Mouse (Mus musculus) heart, embryonic 13.5 days (tissue): ENCODE measurements around the gene Sympk. TPM values are rescaled to one million over a fixed set of nuclear protein-coding genes. Genes with fewer than 3 reads are reported as not detected.

Source experiments
- ATAC-seq: fragments of 200-750 bp; cut with Nextera tagmentation; 2 replicates; pipeline ENCODE4 v1.8.0; 2017; ENCODE audit warnings: moderate TSS enrichment; ENCODE audit not compliant: insufficient number of reproducible peaks, low FRiP score, low TSS enrichment; ENCODE audit errors: extremely low read depth
- H3K27ac ChIP-seq: fragments of 300-500 bp; sonication (generic); replicated peaks from 2 replicates; pipeline ENCODE4 v1.5.1; 2015; ENCODE audit warnings: moderate library complexity, mild to moderate bottlenecking, inconsistent platforms
- H3K27me3 ChIP-seq: fragments of 300-500 bp; sonication (generic); replicated peaks from 2 replicates; pipeline ENCODE4 v1.6.1; 2015; ENCODE audit warnings: mild to moderate bottlenecking, inconsistent platforms
- H3K36me3 ChIP-seq: fragments of 300-500 bp; sonication (generic); 2 replicates; pipeline ENCODE4 v1.6.1; 2015; ENCODE audit warnings: mild to moderate bottlenecking, inconsistent platforms
- H3K4me1 ChIP-seq: fragments of 300-500 bp; sonication (generic); 2 replicates; pipeline ENCODE4 v1.6.1; 2015; ENCODE audit warnings: inconsistent platforms
- H3K4me2 ChIP-seq: fragments of 300-500 bp; sonication (generic); 2 replicates; pipeline ENCODE4 v1.6.1; 2015; ENCODE audit warnings: inconsistent platforms, mild to moderate bottlenecking, moderate library complexity
- H3K4me3 ChIP-seq: fragments of 300-500 bp; sonication (generic); 2 replicates; pipeline ENCODE4 v1.5.1; 2015; ENCODE audit warnings: moderate library complexity, mild to moderate bottlenecking, inconsistent platforms
- H3K9ac ChIP-seq: fragments of 300-500 bp; sonication (generic); 2 replicates; pipeline ENCODE4 v1.6.1; 2015; ENCODE audit warnings: inconsistent platforms, mild to moderate bottlenecking, moderate library complexity
- H3K9me3 ChIP-seq: fragments of 300-500 bp; sonication (generic); 2 replicates; pipeline ENCODE4 v1.6.1; 2016; ENCODE audit warnings: inconsistent platforms
- WGBS: fragments of 180-500 bp; shearing (Covaris S2); methylation state at CpG from one replicate; pipeline ENCODE4 v1.1.7; 2015; ENCODE audit warnings: mixed read lengths; 5-methylcytosine and 5-hydroxymethylcytosine counted together
- polyA plus RNA-seq: library from polyadenylated mRNA; unstranded; fragments of >200 nt; fragmentation: Nextera tagmentation; extraction: Ambion mirVana; gene quantifications from 2 replicates; pipeline ENCODE4 v1.2.1, GENCODE M21; 2015

Sympk gene
- polyA plus RNA-seq, 1 experiment from 2014 or later, result 24.8 TPM

- H3K9ac ChIP-seq, result no peak overlapping the region
- 91% methylated on average over 6 of the region's 6 CpGs for WGBS
- peaks cover 18% of the 10 kb centered on the region for H3K36me3 ChIP-seq
- peaks cover 32% of the 10 kb centered on the region for H3K4me1 ChIP-seq
- H3K27me3 ChIP-seq, result no peaks in the 10 kb centered on the region
- no peak overlapping the region for H3K4me3 ChIP-seq
- H3K27ac ChIP-seq, result no peak overlapping the region
- no peak for ATAC-seq
- H3K9me3 ChIP-seq, result no peaks in the 10 kb centered on the region
- no peak overlapping the region for H3K4me2 ChIP-seq
Observed at GRCm38 (mm10) chr7:19074494-19074893, 50.3 kb downstream of the Sympk start.

DNA sequence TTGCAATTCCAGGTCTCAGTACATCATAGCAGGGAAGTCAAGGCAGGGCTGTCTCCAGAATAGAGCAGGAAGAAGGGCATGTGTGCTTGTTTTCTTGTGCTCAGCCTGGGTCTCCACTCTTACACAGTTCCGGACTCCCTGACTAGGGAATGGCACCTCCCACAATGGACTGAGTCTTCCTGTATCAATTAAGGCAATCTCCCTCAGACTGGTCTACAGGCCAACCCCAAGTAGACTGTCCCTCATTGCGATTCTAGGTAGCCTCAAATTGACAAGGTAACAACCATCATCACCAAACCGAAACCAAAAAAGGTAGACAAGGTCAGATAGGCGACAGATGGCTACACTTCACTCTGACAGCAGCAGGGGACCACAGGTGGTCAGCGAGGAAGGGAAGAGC, 51.1 kb downstream of the Sympk start:
- ATAC-seq, result no peak
- H3K4me1 ChIP-seq, result peaks cover 32% of the 10 kb centered on the region
- H3K27me3 ChIP-seq, result no peaks in the 10 kb centered on the region
- H3K27ac ChIP-seq, result no peak overlapping the region
- WGBS, result 53% methylated on average over 5 of the region's 5 CpGs
- peak overlapping the region; percentile 68 for H3K9ac ChIP-seq
- H3K4me3 ChIP-seq, result peak overlapping the region; percentile 99
- peak overlapping the region; percentile 95 for H3K4me2 ChIP-seq
- peaks cover 25% of the 10 kb centered on the region for H3K36me3 ChIP-seq
- no peaks in the 10 kb centered on the region for H3K9me3 ChIP-seq

DNA sequence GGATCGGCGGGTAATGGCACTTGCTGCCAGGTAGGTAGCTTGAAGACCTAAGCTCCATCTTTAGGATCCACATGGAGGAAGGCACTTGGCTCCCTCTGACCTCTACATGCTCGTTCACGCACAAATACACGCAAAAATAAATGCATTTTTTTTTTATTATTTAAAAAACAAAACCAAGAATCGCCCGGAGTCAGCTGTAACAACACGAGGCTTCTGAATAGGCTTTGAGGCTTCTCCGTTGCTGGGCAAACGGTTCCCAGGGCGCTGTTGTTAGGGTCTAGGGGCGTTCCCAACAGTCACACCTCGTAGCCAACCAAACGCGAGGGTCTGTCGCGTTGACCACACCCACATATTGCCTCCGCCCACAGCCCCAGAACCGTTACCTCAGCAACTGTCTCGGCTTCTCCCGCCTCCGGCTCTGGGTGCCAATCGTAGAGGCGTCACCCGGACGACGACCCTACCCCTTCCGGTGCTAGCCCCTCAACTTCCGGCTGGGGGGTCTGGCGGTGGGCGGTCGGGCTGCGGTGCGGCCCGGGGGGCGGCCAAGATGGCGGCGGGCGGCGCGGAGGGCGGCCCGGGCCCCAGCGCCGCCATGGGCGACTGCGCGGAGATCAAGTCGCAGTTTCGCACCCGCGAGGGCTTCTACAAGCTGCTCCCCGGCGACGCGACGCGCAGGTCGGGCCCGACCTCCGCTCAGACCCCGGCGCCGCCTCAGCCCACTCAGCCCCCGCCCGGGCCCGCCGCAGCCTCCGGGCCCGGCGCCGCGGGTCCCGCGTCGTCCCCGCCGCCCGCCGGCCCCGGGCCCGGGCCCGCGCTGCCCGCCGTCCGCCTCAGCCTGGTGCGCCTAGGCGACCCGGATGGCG, 51.8 kb downstream of the Sympk start, which contains the start of gene Dmwd:
Gene Dmwd, plus strand, starts transcription at position 505 of the 863 bp plus-strand sequence.
- H3K27ac ChIP-seq, result peak within 1 kb of the TSS; percentile 92
- H3K4me1 ChIP-seq, result peaks cover 32% of the 10 kb centered on the region
- H3K4me3 ChIP-seq, result peak within 1 kb of the TSS; percentile 99
- no peaks in the 10 kb centered on the region for H3K9me3 ChIP-seq
- H3K9ac ChIP-seq, result peak within 1 kb of the TSS; percentile 100
- peaks cover 32% of the 10 kb centered on the region for H3K36me3 ChIP-seq
- no peaks in the 10 kb centered on the region for H3K27me3 ChIP-seq
- peak within 1 kb of the TSS; percentile 95 for H3K4me2 ChIP-seq
- 2% methylated on average over 91 of the region's 91 CpGs for WGBS
- ATAC-seq, result peak; percentile 93

- H3K27ac ChIP-seq, result peak overlapping the region; percentile 92
- ATAC-seq, result no peak
- H3K36me3 ChIP-seq, result peaks cover 39% of the 10 kb centered on the region
- peak overlapping the region; percentile 100 for H3K9ac ChIP-seq
- peak overlapping the region; percentile 99 for H3K4me3 ChIP-seq
- H3K4me2 ChIP-seq, result peak overlapping the region; percentile 95
- 0% methylated on average over 22 of the region's 22 CpGs for WGBS
- no peaks in the 10 kb centered on the region for H3K9me3 ChIP-seq
- H3K4me1 ChIP-seq, result peaks cover 32% of the 10 kb centered on the region
- no peaks in the 10 kb centered on the region for H3K27me3 ChIP-seq
Observed at GRCm38 (mm10) chr7:19076586-19076991, 52.4 kb downstream of the Sympk start.

- peaks cover 50% of the 10 kb centered on the region for H3K36me3 ChIP-seq
- peak overlapping the region; percentile 95 for H3K4me2 ChIP-seq
- 0 out of 2 replicates have a peak overlapping the region, but pooled peaks have one; percentile 10 for H3K27ac ChIP-seq
- H3K4me1 ChIP-seq, result peaks cover 43% of the 10 kb centered on the region
- H3K27me3 ChIP-seq, result no peaks in the 10 kb centered on the region
- ATAC-seq, result no peak
- H3K4me3 ChIP-seq, result peak overlapping the region; percentile 99
- 63% methylated on average over 14 of the region's 14 CpGs for WGBS
- H3K9me3 ChIP-seq, result no peaks in the 10 kb centered on the region
- H3K9ac ChIP-seq, result peak overlapping the region; percentile 100
Observed at GRCm38 (mm10) chr7:19077761-19078160, 53.6 kb downstream of the Sympk start.

GRCm38 (mm10) chr7:19078732-19079131, 54.6 kb downstream of the Sympk start:
- Histone ChIP-seq H3K4me3 (no peak overlapping the region), H3K4me1 (peaks cover 53% of the 10 kb centered on the region), H3K36me3 (peaks cover 51% of the 10 kb centered on the region), H3K9ac (0 out of 2 replicates have a peak overlapping the region, but pooled peaks have one; percentile 25), H3K4me2 (no peak overlapping the region), H3K27ac (no peak overlapping the region), H3K27me3 (no peaks in the 10 kb centered on the region), H3K9me3 (no peaks in the 10 kb centered on the region)
- 79% methylated on average over 3 of the region's 3 CpGs for WGBS
- no peak for ATAC-seq

GRCm38 (mm10) chr7:19080451-19080950, 56.3 kb downstream of the Sympk start:
- H3K9me3 ChIP-seq, result no peaks in the 10 kb centered on the region
- H3K9ac ChIP-seq, result no peak overlapping the region
- H3K4me2 ChIP-seq, result no peak overlapping the region
- no peak for ATAC-seq
- no peak overlapping the region for H3K27ac ChIP-seq
- peaks cover 65% of the 10 kb centered on the region for H3K4me1 ChIP-seq
- peaks cover 51% of the 10 kb centered on the region for H3K36me3 ChIP-seq
- WGBS, result 85% methylated on average over 19 of the region's 19 CpGs
- no peaks in the 10 kb centered on the region for H3K27me3 ChIP-seq
- H3K4me3 ChIP-seq, result no peak overlapping the region

DNA sequence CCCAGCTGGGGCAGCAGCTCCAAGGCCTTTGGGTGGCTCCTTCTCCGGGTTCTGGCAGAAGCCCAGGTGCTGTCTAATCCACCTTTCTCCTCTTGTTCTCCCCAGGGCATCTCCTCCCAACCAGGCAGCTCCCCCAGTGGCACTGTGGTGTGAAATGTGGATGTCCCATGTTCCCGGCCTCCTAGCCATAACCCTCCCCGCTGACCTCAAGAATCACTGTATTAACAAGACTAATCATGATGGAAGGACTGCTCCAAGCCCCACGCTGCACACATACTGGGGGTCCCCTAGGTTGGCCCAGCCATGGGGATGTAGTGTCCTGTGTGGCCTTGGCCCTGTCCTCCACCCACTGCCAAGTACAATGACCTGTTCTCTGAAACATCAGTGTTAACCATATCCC, 58.0 kb downstream of the Sympk start:
- peaks cover 73% of the 10 kb centered on the region for H3K4me1 ChIP-seq
- 82% methylated on average over 4 of the region's 4 CpGs for WGBS
- no peak overlapping the region for H3K4me3 ChIP-seq
- H3K9me3 ChIP-seq, result no peaks in the 10 kb centered on the region
- no peaks in the 10 kb centered on the region for H3K27me3 ChIP-seq
- ATAC-seq, result no peak
- 0 out of 2 replicates have a peak overlapping the region, but pooled peaks have one; percentile 65 for H3K4me2 ChIP-seq
- H3K9ac ChIP-seq, result peak overlapping the region; percentile 80
- H3K27ac ChIP-seq, result peak overlapping the region; percentile 84
- peaks cover 58% of the 10 kb centered on the region for H3K36me3 ChIP-seq

DNA sequence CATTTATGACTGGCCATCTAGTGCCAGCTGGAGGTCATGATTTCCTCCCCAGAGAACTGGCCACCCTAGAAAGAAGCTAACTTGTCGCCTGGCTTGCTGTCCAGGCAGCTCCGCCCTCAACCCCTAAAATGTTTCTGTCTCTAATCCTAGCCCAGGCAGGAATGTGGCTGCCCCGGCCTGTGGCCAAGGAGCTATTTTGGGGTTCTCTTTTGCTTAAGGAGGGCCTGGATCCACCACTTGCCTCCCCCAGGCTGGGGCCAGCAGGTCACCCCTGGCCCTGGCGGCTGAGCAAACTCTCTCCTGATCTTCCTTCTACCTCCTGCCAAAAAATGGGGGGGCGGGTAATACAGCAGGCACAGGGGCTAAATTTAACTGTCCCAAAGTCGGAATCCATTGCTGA, 58.9 kb downstream of the Sympk start:
- Histone ChIP-seq H3K4me1 (peaks cover 63% of the 10 kb centered on the region), H3K36me3 (peaks cover 63% of the 10 kb centered on the region)
- 23% methylated on average over 6 of the region's 6 CpGs for WGBS

DNA sequence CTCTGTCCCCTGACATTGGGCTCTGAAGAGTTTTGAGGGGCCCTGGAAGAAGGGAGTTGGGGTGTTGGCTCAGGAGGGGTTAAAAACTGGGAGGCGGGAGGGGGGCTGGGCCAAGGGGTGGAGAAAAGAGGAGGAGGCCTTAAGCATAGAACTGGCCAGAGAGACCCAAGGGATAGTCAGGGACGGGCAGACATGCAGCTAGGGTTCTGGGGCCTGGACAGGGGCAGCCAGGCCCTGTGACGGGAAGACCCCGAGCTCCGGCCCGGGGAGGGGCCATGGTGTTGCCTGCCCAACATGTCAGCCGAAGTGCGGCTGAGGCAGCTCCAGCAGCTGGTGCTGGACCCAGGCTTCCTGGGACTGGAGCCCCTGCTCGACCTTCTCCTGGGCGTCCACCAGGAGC, 59.5 kb downstream of the Sympk start, which contains the start of gene Dmpk:
Gene Dmpk, plus strand, starts transcription at position 149 of the 400 bp plus-strand sequence.
- Histone ChIP-seq H3K9me3 (no peaks in the 10 kb centered on the region), H3K9ac (peak within 1 kb of the TSS; percentile 80), H3K27ac (peak within 1 kb of the TSS; percentile 84), H3K27me3 (no peaks in the 10 kb centered on the region), H3K4me3 (peak within 1 kb of the TSS; percentile 46), H3K4me1 (peaks cover 60% of the 10 kb centered on the region), H3K4me2 (peak within 1 kb of the TSS; percentile 65), H3K36me3 (peaks cover 63% of the 10 kb centered on the region)
- WGBS, result 29% methylated on average over 10 of the region's 10 CpGs
- ATAC-seq, result no peak

More for the DNA sequence above, 58.9 kb downstream of the Sympk start:
- ATAC-seq, result no peak
- H3K4me2 ChIP-seq, result peak overlapping the region; percentile 65
- H3K9ac ChIP-seq, result peak overlapping the region; percentile 80
- peak overlapping the region; percentile 84 for H3K27ac ChIP-seq
- H3K27me3 ChIP-seq, result no peaks in the 10 kb centered on the region
- H3K9me3 ChIP-seq, result no peaks in the 10 kb centered on the region
- peak overlapping the region; percentile 46 for H3K4me3 ChIP-seq

GRCm38 (mm10) chr7:19084277-19084771, 60.1 kb downstream of the Sympk start:
- Histone ChIP-seq H3K4me1 (peaks cover 56% of the 10 kb centered on the region), H3K9me3 (no peaks in the 10 kb centered on the region), H3K4me2 (peak overlapping the region; percentile 65), H3K27ac (peak overlapping the region; percentile 84), H3K36me3 (peaks cover 60% of the 10 kb centered on the region), H3K27me3 (no peaks in the 10 kb centered on the region), H3K9ac (peak overlapping the region; percentile 80), H3K4me3 (peak overlapping the region; percentile 46)
- 68% methylated on average over 6 of the region's 6 CpGs for WGBS
- ATAC-seq, result no peak
